Mouse (Mus musculus) CH12F3 (cell line): Measurements from ENCODE around the gene Pcx.

ENCODE experiments used
- in situ Hi-C: fragments of 300-500 bp; cut with MboI; formaldehyde crosslinking; loops from 2 replicates; pipeline ENCODE4 v1.14.3; 2020; ENCODE audit warnings: low sequenced_read_pairs

Gene Pcx

DNA sequence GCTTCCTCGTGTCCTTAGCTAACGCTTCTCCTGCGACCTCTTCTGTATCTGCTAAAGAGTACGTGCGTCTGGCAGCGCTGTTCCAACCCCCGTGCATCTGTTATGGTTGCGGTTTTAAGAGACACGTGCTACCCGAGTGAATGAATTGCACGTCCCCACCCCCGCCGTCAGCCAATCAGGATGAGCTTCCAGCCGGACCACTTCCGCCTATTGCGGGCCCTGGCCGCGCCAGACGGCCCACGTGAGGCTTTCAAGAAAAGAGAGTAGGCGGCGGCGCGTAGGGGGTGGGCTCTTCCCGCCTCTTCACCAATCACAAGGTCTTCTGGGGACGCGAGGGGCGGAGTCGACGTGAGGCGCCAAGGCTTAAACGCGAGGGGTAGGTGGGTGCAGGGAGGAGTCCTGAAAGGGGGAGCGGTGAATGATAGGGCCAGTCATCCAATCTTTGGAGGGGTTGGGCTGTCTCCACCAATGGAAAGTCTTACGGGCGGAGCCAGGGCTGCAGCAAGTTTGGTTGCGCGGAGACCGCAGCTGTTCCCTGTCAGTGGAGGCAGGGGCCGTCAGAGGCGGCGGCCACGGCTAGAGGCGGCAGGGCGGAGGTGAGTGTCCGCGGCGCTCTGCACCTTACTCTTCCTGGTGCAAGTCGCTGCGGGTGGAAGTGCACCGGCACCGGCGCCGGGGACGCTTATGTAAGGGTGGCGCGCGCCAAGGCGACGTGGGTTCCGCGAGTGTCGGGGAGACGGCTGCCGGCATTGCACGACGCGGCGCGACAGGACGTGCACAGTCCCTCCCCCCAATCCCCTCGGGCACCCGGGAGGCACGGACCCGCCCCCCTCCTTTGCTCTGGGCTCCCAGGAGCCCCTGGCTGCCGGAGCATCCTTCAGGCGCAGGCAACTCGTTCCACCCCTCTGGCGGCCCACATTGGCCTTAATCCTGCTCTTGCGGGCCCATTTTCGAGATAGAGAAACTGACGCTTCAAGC is at the start of gene Pcx:
Gene Pcx (plus strand): TSS at position 487 of the 978 bp plus-strand sequence.
- in situ Hi-C loops: no loop called here

GRCm38 (mm10) chr19:4461981-4462380 is 48.3 kb upstream of the Pcx start:
- in situ Hi-C loops: no loop called here

DNA sequence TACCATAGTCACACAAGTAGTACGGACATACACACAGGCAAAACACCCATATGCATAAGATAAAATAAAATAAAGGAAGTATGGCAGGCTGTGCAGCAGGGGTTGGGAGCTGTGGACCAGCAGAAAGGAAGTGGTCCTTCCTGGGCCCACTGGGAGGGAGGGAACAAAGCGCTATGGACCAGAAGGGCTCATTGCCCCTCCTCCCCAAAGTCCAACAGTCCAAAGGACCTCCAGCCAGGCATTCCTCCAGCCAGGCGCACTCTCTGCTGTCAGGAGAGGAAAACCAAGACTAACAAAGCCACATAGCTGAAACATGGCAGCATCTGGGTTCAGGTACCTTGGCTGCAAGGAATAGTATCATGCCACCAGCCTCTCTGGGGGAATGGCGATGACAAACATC is 45.6 kb upstream of the Pcx start:
- in situ Hi-C loops: no loop called here

DNA sequence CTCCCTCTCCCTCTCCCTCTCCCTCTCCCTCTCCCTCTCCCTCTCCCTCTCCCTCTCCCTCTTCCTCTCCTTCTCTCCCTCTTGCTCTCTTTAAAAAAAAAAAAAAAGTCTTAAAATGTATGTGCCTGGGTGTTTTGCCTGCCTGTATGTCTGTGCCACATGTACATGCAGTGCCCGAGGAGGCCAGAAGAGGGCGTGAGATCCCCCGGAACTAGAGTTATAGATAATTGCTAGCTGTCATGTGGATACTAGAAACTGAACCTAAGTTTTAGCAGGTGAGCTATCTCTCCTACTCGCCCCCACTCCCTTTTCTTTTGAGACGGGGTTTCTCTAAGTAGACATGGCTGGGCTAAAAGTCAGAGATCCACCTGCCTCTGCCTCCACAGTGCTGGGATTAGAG is 41.9 kb upstream of the Pcx start:
- in situ Hi-C loops: no loop called here

DNA sequence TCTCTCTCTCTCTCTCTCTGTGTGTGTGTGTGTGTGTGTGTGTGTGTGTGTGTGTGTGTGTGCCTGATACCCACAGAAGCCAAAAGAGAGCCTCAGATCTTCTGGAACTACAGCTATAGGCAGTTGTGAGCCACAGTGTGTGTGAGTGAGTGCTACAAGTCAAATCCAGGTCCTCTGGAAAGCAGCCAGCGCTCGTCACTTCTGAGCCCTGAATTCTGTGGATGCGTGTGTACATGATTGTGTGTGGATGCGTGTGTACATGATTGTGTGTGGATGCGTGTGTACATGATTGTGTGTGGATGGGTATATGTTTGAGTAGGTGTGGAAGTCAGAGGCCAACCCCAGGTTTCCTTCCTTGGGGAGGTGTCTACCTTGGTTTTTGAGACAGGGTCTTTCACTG is 36.7 kb upstream of the Pcx start:
- in situ Hi-C loops: no loop called here

- in situ Hi-C loops: no loop called here
Observed at GRCm38 (mm10) chr19:4474739-4475138, 35.5 kb upstream of the Pcx start.

DNA sequence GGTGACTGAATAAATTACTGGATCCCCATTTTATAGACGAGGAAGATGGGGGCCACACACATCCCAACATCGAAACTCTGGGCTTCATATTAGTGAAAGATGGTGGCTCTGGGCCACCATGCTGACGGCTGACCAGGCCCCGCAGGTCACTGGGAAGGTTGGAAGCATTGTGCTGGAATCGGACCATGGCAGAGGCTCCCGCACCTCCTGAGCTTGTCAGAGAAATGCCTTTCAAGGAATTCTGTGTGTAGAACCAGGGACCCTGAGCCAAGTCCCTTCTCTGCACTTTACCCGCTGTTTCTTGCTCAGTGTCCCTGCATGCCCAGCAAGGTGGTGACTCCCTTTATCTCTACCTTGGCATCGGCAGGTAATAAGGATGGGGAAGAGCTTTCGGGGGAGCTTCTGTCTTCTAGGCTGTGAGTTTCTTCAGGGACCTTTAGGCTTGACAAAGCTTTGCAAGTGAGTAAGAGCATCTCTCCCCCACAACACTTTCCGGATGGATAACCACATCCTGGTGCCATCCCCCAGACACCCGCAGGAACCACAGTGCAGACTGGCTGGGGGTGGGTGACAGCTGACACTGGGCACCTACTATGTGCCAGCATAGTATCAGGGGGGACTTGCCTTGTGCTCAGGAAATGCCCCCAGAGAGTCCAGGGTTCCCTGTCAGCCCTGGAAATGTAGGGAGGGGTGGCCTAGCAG is 34.9 kb upstream of the Pcx start:
- in situ Hi-C loops: no loop called here

DNA sequence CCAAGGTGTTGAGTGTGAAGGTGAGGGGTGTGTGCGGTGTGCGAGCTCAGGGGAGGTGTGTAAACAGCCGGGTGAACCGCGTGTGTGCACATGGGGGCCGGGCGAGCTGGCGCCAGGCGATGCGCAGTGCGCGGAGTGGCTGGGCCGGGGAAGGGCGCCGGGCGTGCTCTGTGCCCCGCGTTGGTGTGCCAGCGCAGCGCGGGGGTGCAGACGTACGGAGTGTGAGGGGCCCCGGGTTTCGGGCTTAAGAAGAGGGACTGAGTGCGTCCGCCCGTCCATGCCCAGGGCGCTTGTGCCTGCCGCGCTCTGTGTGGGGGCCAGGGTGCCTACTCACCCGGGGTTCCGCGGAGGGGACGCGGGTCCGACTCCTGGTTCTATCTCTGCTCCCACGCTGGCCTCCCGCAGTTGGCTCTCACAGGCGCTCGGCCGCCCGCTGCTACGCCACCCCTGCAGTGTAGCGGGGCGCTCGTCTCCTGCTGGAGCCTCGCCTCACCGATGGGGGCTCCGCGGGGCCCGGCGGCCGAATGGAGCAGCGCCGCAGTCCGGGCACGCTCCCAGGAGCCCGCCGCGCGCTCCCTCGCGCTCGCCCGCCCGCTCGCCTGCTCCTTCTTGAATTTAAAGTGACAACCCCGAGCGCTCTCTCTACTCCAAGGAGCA is 33.5 kb upstream of the Pcx start:
- in situ Hi-C loops: no loop called here

DNA sequence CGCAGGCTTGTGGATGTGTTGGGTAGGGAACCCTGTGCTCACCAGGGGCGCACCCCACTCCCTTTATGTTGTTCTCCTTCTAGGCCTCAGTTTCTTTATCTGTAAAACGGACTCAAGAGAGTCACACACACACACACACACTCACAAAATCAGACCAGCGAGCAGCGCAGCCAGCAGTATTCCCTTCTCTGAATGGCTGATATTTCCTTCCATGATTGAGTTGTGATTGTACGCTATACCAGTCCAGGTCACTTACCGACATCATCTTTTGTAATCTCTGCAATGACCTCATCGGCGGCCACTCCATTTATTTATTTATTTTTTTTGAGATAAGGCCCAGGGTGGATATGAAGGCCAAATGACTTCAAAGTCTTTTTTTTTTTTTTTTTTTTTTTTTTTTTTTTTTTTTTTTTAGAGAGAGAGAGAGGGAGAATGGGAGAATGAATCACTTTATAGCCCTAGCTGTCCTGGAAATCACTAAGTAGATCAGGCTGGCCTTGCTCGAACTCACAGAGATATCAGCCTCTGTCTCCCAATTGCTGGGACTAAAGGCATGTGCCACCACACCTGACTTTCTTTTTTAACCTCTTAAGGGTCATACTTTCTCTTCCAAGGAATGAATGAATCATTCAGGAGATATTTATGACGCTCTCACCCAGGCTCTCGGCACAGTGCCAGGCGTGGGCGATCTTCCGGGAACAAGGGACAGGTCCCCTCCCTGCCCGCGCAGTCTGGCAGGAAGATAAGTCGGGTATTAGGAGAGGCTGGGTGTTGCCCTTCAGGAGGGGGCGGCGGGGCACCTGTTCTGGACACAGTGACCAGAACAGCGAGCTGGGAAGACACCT is 32.7 kb upstream of the Pcx start, which contains the start of gene Syt12:
Gene Syt12 (minus strand): TSS at position 103 of the 845 bp plus-strand sequence.
- in situ Hi-C loops: no loop called here

DNA sequence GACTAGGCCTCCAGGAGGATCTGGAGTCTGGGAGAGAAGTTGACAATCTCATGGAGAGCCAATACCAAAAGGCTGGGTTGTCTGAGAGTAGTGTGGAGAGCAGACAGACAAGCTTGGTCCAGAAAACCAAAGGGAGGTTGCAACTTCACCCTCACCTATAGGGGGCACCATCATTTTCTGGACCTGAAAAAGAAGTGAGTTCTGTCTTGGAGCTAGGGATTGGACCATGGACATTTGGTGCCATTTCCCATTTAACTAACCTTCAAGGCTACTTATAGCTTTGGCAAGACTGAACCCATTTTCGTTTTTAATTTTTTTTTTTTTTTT is 32.1 kb upstream of the Pcx start:
- in situ Hi-C loops: no loop called here

DNA sequence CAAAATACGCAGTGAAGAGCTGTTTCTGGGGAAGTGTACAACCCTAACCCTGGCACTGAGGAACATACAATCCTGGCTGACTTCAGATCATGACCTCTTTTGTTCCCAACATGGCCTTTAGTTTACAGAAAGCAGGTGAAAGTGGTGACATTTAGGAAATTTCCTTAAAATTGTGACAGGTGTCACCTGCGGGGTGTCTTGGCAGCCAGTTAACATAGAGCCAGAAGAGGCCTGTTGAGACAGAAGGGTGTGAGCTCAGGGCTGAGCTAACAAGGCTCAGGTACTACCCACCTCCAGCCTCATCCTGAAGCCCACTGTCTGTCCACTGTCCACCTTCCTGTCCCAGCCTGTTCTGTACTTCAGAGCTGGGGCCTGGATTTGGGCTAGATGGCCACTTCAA is 30.2 kb upstream of the Pcx start:
- in situ Hi-C loops: no loop called here

GRCm38 (mm10) chr19:4481326-4481725 is 28.9 kb upstream of the Pcx start:
- in situ Hi-C loops: no loop called here

GRCm38 (mm10) chr19:4482111-4482859 is 28.0 kb upstream of the Pcx start:
- in situ Hi-C loops: no loop called here

DNA sequence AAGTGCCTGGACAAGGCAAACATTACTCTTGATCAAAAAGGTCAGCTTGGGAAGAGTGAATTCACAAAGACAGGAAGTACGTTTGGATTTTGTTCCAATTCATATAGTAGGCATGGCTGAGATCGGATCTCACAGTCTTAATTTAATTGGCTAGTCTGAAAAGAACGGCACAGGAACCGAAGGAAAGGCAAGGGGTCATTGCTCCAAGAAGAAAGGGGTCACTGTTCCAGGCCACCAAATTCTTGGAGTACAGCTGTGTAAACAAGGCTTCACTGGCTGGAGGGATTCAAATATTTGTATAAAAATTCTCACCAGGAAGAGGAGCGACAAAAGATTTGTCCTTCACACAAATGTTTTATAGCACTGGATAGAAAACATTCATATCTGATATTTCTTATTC is 25.3 kb upstream of the Pcx start:
- in situ Hi-C loops: no loop called here

DNA sequence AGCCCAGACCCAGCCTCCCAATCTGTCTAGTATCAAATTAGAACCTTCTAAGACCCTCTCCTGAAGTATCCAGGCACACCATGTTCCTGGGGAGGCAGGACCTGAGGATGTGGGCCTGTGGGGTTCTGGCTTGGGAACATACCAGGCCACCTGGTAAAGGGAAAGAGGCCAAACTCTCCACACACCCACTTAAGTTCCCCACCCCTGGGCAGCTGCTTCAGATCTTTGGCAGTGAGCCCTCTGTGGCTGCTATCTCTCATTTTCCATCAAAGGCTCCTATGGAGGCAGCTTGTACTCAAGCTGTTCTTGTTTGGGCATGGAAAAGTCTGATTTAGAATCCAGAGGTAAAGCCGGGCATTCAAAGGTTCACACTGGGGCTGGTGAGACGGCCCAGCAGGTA is 22.4 kb upstream of the Pcx start:
- in situ Hi-C loops: no loop called here

DNA sequence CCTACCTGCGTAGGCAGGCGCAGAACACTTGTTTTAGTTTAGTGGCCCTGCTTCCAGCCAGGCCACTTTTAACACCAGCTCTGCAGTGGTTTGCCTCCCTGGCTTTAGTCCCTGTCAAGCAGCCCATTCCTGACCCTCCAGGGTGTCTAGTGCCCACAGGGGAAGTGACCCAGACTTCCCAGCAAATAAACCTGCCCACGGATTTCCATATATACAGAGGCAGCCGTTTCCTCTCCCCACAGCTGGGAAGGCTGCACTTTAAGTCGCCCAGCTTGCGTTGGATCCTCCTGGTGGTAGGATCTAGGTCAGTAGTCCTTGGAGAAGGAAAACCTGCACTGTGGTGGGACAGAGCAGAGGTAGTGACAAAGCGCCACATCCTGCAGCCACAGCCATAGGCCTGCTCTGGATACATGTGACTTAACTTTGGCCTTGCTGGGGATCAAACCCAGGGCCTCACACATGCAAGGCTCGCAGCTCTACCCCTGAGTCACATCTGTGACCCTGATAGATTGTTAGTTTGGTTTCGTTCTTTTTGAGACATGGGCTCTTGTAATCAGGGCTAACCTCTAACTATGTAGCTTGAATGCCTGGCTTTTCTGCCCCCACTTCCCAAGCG is 19.1 kb upstream of the Pcx start:
- in situ Hi-C loops: loop anchor here (10.0 kb wide), 1 partner anchor 254 kb away; no protein-coding TSS in a partner anchor

- in situ Hi-C loops: loop anchor here (10.0 kb wide), 1 partner anchor 252 kb away; no protein-coding TSS in a partner anchor
Observed at GRCm38 (mm10) chr19:4492526-4493296, 17.6 kb upstream of the Pcx start.

DNA sequence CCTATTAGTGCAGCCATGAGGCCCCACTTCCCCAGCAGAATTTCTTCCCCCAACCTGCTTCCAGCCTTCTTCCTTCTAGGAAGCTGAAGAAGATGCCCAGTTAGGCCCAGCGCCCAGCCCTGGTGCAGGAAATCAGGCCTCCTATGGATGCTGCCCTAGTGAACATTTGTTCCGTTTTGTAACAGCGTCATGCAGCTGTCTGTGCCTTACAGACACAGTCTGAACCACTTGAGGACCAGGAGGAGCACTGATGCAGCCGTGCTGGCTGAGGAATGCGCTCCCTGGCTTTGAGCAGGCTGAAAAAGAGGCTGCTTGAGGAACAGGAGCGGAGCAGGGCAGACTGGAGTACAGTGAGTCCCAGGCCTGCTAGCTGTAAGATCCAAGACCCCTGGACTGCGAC is 15.6 kb upstream of the Pcx start:
- in situ Hi-C loops: loop anchor here (10.0 kb wide), 1 partner anchor 250 kb away; no protein-coding TSS in a partner anchor

- in situ Hi-C loops: loop anchor here (10.0 kb wide), 1 partner anchor 249 kb away; no protein-coding TSS in a partner anchor
Observed at GRCm38 (mm10) chr19:4495814-4496213, 14.5 kb upstream of the Pcx start.
